Mouse (Mus musculus) layer of hippocampus, adult 9-11 months (tissue): Measurements from ENCODE around the gene Chac2.
"Not testable (repeated sequence)": the region's sequence is repeated elsewhere in the genome, so short reads cannot be mapped to it uniquely, and the experiment has no call there.

Experiments used
- DNase-seq: peaks from one replicate; pipeline ENCODE4 v3.0.0; 2022

The Chac2 gene

GRCm38 (mm10) chr11:30985877-30986624 is at the start of gene Chac2:
TSS of gene Chac2 (minus strand) at chr11:30986350.
- peak; percentile 89 for DNase-seq

DNA sequence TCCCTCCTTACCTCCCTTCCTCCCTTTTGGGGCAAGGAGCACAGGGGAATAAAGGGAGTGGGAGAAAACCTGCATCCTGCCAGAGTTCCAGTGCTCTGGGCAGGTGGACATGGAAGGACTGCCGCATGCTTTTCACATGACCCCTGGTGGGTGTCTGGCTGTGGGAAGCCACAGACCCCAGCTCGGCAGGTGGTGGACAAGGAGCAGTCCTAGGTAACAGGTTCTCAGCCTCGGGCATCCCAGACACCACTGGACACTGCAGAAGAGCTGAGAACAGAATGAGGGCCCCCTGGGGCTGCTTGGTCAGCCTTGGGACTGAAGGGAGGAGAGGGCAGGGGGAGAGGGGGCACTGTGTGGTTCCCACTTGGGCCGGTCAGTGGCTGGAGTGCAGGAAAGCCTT is 48.8 kb upstream of the Chac2 start:
- DNase-seq = no peak

- DNase-seq = not testable (repeated sequence)
These were observed 31.3 kb upstream of the Chac2 start for GRCm38 (mm10) chr11:31017466-31017865.

DNA sequence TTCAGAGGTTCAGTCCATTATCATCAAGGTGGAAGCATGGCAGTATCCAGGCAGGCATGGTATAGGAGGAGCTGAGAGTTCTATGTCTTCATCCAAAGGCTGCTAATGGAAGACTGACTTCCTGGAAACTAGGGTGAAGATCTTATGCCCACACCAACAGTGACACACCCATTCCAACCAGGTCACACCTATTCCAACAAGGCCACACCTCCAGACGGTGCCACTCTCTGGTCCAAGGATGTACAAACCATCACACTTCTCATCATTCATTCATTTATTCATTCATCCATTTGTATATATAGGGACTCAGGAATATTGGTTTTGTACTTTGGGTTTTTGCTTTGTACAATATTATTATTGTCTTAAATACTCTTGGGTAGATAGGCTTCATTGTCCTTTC is 23.5 kb upstream of the Chac2 start:
- not testable (repeated sequence) for DNase-seq

- DNase-seq = no peak
These were observed 15.2 kb upstream of the Chac2 start for GRCm38 (mm10) chr11:31001169-31001908.

- no peak for DNase-seq
These were observed 13.9 kb upstream of the Chac2 start for GRCm38 (mm10) chr11:31000028-31000427.

DNA sequence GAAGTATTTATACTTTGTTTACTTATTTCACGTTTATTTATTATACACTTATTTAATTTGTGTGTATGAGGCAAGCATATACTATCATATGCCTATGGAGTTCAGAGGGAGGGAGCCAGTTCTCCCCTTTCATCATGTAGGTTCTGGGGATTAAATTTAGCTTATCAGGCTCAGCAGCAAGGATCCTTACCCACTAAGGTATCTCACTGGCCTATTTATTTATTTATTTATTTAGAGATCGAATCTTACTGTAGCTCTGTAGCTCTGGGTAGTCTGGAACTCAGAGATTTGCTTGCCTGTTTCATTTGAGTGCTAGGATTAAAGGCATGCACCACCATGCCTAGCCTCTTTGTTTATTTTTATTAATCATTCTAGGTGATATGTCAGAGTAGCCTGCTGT is 12.6 kb upstream of the Chac2 start:
- no peak for DNase-seq

DNA sequence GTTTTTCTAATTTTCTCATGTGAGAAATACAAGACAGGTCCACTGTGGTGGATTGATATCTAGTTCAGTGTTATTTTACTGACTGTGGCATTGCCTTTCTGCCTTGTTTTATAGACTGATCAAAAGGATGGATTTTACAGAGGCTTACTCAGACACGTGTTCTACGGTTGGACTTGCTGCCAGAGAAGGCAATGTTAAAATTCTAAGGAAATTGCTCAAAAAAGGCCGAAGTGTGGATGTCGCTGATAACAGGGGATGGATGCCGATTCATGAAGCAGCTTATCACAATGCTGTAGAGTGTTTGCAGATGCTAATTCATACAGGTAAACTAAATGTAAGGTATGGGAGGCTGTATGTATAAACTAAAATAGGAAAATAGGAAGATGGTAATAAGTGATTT is 12.0 kb upstream of the Chac2 start:
- no peak for DNase-seq

GRCm38 (mm10) chr11:30996670-30997069 is 10.5 kb upstream of the Chac2 start:
- no peak for DNase-seq

DNA sequence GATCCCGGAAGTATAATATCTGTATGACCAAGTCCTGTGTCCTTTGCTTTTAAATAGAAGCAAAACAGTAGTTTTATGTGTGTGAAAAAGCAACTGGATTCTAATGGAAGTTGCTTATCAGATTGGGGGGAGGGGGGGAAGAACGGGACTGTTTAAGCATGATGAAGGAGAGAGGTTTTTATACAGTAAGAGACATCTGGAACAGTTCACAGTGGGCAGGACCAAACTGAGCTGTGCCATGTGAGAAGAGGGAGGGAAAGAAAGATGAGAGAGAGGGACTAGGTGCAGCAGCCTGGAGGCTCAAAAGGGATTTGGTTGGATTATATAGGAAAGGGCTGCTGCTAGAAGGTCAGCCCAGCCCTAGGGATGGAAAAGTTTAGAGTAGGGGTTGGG is 471 bp upstream of the Chac2 start:
- no peak for DNase-seq

- no peak for DNase-seq
These were observed 913 bp downstream of the Chac2 start for GRCm38 (mm10) chr11:30985237-30985636.

DNA sequence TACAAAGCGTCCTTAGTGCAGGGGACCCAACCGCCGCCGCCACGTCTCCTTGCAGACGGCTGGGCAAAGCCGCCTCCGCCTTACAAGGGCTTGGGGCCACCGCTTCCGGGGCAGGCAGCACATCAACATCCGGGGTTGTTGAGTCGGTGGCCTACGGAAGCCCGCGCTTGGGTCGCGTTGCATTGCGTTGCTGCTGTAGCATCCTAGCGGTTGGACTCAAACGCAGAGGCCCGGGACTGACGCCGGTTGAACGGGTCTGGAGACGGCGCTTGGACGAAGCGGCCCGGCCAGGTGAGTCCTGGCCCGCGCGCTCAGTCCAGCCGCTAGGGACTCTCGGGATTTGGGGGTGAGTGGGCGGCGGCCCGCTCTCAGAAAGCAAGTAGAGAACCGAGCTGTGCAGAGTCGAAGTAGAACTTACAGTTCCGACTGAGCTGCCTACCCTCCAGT is 31.8 kb downstream of the Chac2 start, which contains the start of gene Erlec1:
Gene Erlec1 (minus strand): TSS at position 57 of the 447 bp plus-strand sequence.
- DNase-seq = peak; percentile 92

GRCm38 (mm10) chr11:30953469-30954154 is 32.5 kb downstream of the Chac2 start:
- peak; percentile 27 for DNase-seq

GRCm38 (mm10) chr11:30952829-30953228 is 33.3 kb downstream of the Chac2 start:
- no peak for DNase-seq

DNA sequence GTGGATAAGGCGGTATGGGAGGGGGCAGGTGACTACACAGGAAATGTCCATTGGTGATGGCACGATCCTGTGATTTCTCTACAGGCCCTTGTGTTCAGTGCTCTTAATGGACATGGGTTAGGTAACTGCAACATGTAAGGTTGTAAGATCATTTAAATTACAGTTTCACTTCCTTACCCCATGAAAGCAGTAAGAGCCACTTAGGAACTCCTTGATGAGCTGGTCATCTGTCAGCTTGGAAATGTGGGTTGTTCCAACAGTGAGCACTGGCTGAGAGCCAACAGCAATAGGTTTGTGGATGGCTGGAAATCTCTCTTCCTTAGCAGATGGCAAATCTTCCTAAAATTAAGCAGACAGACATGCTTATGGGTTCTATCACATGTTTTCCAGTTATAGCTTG is 42.6 kb downstream of the Chac2 start:
- DNase-seq = peak; percentile 15

DNA sequence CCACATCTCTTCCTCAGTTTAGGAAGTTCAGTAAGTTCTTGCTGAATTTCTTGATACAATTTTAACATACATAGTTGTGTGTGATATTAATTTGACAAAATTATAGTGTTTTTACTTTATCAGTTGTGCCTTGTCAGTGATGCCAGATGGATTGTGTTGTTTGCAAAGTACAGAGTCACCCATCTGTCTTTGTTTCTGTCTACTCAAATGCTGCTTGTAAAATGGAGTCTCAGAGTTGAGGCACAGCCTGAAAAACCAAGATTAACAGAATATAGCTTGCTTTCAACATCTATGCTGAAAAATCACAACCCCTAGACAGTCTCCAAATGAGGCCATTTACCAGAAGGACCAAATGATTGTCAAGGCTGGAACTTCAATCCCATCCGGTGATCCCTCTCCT is 57.7 kb downstream of the Chac2 start:
- peak; percentile 29 for DNase-seq

- DNase-seq = no peak
These were observed 58.1 kb downstream of the Chac2 start for GRCm38 (mm10) chr11:30928079-30928478.
